Mouse (Mus musculus) lung, adult 2 months (tissue): Measurements from ENCODE around the gene Nucb1.

Experiments
- CTCF ChIP-seq: fragments of 200-500 bp; IDR thresholded peaks from 2 replicates; pipeline ENCODE4 v1.5.1; 2011; ENCODE audit warnings: mild to moderate bottlenecking, low read length, control low read depth; ENCODE audit not compliant: insufficient read depth
- POLR2A ChIP-seq: fragments of 200-500 bp; IDR thresholded peaks from 2 replicates; pipeline ENCODE4 v1.6.1; 2011; ENCODE audit warnings: low read depth, mild to moderate bottlenecking, control low read depth, low read length, borderline replicate concordance; ENCODE audit errors: extremely low read depth

DNA sequence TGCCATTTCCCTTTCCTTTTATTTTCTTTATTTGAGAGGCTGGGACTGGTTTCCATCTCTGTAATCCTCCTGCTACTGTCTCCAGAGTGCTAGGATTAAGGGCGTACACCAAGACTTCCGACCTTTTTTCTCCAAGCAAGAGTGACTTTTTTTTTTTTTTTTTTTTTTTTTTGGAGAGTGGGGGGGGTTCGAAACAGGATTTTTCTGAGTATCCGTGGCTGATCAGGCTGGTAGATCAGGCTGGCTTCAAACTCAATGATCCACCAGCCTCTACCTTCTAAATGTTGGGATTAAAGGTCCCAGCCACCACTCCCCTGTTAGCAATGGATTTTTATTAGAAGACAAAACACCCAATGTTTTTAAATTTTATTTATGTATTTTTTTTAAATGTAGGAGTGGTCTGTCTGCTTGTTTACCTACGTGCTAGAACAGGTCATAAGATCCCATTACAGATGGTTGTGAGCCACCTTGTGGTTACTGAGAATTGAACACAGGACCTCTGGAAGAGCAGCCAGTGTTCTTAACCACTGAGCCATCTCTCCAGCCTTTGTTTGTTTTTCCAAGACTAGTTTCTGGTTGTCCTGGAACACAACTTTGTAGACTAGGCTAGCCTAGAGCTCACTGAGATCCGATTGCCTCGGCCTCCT, 16.4 kb upstream of the Nucb1 start:
- no peak for TF ChIP-seq CTCF
- TF ChIP-seq POLR2A, result no peak
